Mouse (Mus musculus) liver, embryonic 14.5 days (tissue): ENCODE measurements around the gene Xrcc5.

Experiments used
- CTCF ChIP-seq: IDR thresholded peaks from 2 replicates; pipeline ENCODE4 v1.5.1; 2016; ENCODE audit warnings: antibody characterized with exemption, low read depth, control low read depth
- EP300 ChIP-seq: IDR thresholded peaks from 2 replicates; pipeline ENCODE4 v1.6.1; 2016; ENCODE audit warnings: antibody characterized with exemption, low read depth

DNA sequence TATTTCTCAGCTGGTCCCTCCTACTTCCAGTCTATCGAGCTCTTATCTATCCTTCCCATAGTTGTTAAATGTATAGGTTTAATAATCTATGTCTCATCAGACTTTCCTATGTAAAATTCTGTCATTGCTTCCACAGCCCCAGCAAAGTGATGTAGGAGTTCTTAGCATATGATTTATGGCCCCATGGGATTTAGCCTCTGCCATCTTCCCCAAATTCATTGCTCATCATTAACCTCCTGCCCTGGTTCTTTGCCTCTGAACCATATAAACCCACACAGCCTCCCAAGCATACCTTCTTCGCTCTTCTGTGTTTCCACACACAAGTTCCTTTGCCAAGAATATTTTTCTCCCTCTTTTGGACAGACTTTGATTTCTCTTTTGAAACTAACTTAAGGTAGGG is 135.5 kb downstream of the Xrcc5 start:
- TF ChIP-seq CTCF (no peak), EP300 (no peak)
